Mouse (Mus musculus) olfactory bulb, adult 2 months (tissue): ENCODE results near the gene Arid3a.

Experiments
- CTCF ChIP-seq: fragments of 200-500 bp; IDR thresholded peaks from 2 replicates; pipeline ENCODE4 v1.5.1; 2012; ENCODE audit warnings: low read depth, mild to moderate bottlenecking, low read length, moderate library complexity; ENCODE audit not compliant: insufficient read depth
- POLR2A ChIP-seq: fragments of 200-500 bp; IDR thresholded peaks from 2 replicates; pipeline ENCODE4 v1.6.1; 2012; ENCODE audit warnings: mild to moderate bottlenecking, low read depth, low read length, moderate library complexity; ENCODE audit not compliant: insufficient read depth

GRCm38 (mm10) chr10:79968181-79968580 is 41.3 kb downstream of the Arid3a start:
- TF ChIP-seq POLR2A (no peak), CTCF (no peak)
